Mouse (Mus musculus) kidney, postnatal 25 days (tissue): Measurements from ENCODE around the gene 1700013H16Rik.
"Not testable (repeated sequence)": the region's sequence is repeated elsewhere in the genome, so short reads cannot be mapped to it uniquely, and the experiment has no call there.

Source experiments
- DNase-seq, 2 experiments: peaks; one replicate each; pipeline ENCODE4 v3.0.0; 2021; ENCODE audit warnings: mixed read lengths in 2 of 2

The 1700013H16Rik gene

DNA sequence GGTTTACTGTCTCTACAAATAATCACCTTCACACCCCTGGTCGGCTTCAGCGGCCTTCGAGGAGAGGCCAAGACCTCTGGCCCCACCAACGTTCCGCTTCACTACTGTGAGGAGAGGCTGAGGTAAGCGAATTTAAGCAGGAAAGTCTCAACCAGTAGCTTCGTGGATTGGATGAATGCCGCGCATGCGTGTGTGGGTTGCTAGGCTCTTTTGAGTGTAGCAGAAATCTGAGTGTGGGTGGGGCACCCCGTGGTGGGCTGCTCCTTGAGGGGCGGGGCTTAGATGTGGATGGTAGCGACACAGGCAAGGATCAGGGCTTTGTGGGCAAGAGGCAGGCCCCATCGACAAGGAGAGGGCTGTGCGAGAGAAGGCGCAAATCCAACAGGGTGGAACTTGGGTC, at the start of gene 1700013H16Rik:
Gene 1700013H16Rik, minus strand, starts transcription at position 96 of the 400 bp plus-strand sequence.
- no peak for DNase-seq

DNA sequence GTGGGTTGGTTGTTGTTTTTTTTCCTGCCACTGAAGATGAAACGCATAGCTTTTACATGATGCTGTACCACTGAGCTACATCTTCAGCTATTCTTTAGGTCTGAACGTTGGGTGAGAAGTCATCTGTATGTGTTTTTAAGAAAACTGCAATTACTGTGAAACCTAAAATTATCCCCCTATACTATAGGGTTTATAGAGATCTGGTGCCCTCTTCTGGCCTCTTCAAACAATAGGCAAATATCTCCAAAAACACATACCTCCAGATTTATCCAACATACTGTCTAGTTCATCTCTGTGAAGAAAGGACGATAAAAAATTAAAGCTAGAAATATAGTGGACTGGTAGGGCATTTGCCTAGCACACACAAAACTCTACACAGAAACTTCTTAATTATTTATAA, 41.4 kb upstream of the 1700013H16Rik start:
- no peak for DNase-seq

DNA sequence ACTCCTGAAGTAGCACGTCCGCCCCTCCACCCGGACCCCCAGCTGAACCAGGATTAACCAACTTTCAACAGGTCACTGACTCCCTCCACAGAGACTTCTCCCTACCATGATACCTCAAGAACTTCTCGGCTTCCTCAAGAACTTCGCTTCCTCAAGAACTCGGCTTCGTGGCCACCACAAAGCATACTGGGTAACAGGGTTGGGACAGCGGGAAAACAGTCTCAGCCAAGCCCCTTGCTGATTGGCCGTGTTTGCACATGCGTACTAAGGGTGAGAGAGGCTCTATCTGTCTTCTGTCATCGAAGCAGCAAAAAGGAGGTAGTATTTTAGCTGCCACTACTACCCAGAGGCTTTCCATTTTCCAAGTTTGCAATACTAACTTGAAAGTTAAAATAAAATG, 39.9 kb upstream of the 1700013H16Rik start, which contains the start of gene Xlr:
Gene Xlr, minus strand, starts transcription at position 188 of the 400 bp plus-strand sequence.
- not testable (repeated sequence) for DNase-seq

DNA sequence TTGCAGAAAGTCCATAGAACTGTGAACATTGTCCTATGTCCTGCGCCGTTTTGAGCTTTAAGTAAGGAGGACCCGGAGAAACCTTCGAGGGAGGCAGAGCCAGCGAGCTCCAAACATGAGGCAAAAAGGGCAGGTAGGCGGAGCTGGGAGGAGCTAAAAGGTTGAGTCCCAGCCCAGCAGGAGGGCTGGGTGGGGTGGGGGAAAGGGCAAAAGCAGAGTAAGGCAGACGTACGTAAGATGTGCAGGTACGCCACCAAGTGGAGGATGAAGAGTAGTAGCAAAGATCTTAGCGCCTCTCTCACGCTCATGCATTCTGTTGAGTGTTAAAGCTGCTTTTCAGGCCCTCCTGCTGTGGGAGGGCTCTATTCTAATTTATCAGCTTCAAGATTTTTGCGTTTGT, 18.6 kb upstream of the 1700013H16Rik start, which contains the start of gene Zfp36l3:
Gene Zfp36l3, minus strand, starts transcription at position 119 of the 400 bp plus-strand sequence.
- no peak for DNase-seq

DNA sequence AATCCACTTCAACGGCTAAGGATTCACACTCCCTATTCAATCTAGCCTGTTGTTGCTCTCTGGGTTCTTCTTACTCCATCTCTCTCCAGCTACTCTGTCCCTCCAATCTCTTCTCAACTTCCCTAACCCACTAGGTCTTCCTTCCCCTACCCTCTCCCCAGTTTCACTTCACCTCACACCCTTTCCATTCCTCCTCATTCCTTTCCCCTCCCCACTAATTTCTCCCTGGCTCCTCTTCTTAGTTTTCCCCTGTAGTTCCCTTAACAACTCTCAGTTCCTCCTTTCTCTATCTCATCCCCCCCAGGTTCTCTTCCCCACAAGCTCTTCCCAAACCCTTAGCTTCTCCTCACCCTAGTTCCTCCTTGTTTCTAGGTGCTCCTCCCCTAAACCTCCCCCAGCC, 4.8 kb downstream of the 1700013H16Rik start:
- DNase-seq, result no peak

DNA sequence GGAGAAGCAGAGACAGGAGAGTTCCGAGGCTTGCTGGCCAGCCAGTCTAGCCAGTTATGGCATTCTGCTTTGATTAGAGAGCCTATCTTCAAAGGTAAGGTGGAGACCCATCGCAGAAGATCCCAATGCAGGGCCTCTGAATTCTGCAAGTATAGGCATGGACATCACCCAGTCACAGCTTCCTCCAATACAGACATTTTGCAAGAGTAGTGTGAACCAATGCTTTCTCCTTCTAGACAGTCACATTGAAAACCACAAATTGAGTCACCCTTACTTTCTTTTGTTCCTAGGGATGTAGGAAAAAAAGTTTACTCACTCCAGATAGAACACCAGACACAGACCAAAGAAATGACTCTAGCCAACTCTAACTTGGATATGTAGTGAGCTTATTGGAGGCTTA, 28.7 kb downstream of the 1700013H16Rik start:
- DNase-seq, result no peak

DNA sequence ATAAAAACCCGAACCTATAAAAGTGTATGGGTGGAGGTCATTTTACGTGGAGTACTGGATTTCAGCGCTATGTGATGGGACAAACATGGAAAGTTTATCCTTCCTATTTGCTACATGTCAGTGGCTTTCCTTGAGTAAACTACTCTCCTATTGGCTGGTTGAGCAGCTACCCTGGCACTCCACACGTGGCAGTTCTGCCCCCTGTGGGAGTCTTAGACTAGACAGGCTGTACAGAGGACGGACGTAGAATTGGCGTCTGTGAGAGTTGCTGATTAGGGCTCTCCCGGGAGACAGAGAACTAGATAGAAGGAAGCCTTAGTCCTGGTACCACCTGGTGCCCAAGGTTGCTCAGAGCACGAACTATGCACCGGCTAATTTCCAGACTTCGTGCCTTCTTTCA, 33.0 kb downstream of the 1700013H16Rik start, which contains the start of gene 4930502E18Rik:
Gene 4930502E18Rik, plus strand, starts transcription at position 231 of the 400 bp plus-strand sequence.
- DNase-seq, result no peak

DNA sequence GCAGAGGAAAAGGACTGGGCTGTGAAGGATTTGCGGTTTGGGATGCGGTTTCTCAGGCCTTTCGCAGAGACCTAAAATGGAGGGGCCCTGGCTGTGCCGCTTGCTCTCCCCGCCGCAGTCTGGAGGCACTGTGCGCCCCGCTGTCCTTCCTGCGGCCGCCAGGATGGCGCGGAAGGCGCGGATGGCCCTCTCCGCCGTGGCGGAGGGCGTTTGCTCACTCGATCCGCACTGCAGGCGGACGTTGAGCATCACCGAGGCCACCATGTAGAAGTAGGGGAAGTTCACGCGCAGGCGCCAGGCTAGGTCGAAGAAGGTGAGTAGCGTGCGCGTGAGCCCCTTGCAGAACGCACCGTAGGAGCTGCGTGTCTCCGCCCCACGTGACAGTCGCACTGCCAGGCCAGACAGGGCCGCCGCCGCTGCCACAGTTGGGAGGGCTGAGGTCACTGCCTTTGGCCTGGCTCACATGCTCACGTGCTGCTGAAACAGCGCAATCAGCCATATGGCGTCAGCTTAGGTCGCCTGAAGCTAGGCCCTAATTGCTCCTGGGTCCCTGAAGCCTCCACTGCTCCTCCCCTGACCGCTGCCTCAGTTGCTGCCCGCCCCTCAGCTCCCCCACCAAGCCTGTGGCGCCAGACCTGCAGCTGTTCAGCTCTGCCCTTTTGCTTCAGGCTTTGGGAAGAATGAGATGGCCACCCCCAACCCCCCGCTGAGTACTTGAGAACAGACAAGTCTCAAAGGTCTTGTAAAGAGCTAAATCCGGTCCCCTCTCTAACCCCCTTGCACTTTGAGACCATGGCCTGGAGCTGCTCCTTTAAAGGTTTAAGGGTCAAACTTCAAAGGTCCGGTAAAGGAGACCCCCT, 41.1 kb downstream of the 1700013H16Rik start:
- DNase-seq, result peak; percentile 41 to 73

DNA sequence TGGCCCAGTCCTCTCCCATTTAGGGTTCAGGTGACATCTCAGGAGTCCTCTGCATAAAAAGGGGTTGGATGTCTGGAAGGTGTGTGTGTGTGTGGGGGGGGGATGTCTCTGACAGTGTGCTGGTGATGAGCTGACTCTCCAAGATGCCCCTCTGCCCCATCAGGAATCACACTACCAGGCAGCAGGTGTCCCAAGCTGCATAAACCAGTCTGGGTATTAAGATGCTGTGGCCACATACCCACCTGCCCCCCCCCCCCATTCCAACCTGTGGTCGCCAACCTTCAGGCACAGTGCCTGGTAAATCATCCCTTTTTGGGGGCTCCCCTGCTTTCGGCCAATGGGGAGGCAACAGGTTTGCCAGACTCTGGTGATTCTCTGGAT, 41.7 kb downstream of the 1700013H16Rik start:
- no peak for DNase-seq

DNA sequence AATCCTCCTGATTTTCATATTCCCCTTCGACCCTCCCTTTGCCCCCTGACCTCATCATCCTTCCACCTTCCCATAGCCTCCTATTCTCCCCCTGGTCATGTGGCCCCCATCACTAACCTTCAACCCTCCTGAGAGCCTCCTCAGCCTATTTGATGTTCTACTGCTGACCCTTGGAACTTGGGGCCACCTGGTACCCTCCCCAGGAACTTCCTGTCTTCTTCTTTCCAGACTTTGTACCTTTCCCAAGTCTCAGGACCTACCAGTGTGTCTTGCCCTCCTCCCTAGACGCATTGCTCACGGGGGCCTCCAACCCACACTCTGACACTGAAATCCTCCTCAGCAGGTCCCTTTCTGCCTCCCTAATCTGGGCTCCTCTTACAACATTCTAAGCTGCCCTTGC, 55.0 kb downstream of the 1700013H16Rik start:
- DNase-seq, result no peak

DNA sequence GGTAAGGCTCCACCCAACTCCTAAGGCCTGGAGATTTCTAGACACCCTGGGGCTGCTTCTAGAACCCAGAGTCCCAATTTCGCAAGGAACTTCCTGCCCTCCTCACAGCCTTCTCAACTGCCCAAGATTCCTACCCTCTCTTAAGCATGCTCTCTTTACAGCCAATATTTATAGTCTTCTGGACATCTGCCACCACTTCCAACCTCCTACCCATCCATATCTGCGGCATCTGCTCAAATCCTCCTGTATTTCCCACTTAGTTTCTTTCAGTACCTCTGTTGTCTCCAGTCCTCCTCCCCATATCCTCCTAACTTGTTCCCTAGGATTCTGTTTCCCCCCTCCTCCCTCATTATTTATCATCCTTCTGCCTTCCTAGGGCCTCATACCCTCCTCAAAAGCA, 58.4 kb downstream of the 1700013H16Rik start:
- DNase-seq, result no peak

DNA sequence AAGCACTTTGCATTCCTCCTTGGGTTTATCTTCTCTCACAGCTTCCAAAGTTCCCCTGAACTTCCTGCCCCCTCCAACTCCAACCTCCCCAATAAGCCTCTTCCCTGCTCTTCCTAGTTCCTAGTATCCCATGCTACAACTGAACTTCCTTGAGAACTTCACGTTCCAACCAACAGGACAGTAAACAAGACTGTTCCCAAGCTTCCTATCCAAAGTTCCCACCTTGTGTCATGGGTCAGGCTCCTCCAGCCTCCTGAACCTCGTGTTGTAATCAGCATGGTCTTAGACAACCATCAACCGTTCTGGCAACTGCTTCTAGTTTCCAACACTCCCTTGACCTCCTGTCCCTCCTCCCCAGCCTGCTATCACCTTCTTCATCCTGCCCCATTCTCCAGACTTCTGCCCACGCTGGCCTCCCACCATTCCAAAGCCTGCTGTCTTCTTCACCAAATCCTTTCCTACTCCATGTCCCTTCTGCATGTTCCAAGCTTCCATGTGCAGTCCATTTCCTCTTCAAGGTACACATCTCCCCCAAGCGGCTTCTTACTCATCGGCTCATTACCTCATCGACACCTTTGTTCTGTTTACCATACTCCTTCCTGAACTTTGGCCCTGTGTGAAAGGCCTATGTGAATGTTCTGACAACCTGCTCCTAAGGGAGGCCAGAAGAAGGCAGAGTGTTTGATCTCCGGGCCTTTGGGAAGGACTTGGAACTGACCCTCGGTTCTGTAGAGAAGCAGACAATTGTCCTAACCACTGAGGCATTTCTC, 63.4 kb downstream of the 1700013H16Rik start:
- no peak for DNase-seq

DNA sequence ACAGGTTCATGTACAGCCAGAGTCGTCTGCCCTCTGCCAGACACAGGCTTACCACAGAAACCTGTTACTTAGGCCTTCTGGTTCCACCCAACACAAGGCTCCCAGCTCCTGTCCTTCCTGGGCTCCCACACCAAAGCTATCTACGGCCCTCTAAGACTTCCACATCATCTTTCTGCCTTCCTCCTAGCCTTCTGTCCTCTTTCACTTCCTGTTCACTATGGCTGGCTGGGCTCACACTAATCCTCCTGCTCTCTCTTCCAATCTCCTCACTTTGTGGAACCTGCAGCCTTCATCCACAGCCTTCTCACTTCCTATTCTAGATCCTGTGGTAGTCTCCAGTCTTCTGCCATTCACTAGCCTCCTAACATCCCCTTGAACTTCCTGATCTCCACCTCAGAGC, 64.5 kb downstream of the 1700013H16Rik start:
- no peak for DNase-seq
